Mouse (Mus musculus) midbrain, embryonic 16.5 days (tissue): Measurements from ENCODE around the gene Atp5g3. TPM values are rescaled to one million over a fixed set of nuclear protein-coding genes. Genes with fewer than 3 reads are reported as not detected.
A peak's percentile ranks its signal among the peaks of the same experiment; 100 is the strongest.

Source experiments
- ATAC-seq: fragments of 200-750 bp; cut with Nextera tagmentation; 2 replicates; pipeline ENCODE4 v1.8.0; 2017; ENCODE audit warnings: moderate TSS enrichment
- H3K27ac ChIP-seq: fragments of 300-500 bp; sonication (generic); 2 replicates; pipeline ENCODE4 v1.5.1; 2014; ENCODE audit warnings: mild to moderate bottlenecking, low read length, mixed read lengths
- H3K27me3 ChIP-seq: fragments of 300-500 bp; sonication (generic); 2 replicates; pipeline ENCODE4 v1.6.1; 2014; ENCODE audit warnings: low read depth, low read length, mixed read lengths; ENCODE audit not compliant: control insufficient read depth, insufficient read depth
- H3K36me3 ChIP-seq: fragments of 300-500 bp; sonication (generic); 2 replicates; pipeline ENCODE4 v1.6.1; 2014; ENCODE audit warnings: mild to moderate bottlenecking, low read length, moderate library complexity, mixed read lengths; ENCODE audit not compliant: control insufficient read depth, insufficient read depth
- H3K4me1 ChIP-seq: fragments of 300-500 bp; sonication (generic); 2 replicates; pipeline ENCODE4 v1.6.1; 2014; ENCODE audit warnings: mild to moderate bottlenecking, low read length, mixed read lengths; ENCODE audit not compliant: control insufficient read depth, insufficient read depth
- H3K4me2 ChIP-seq: fragments of 300-500 bp; sonication (generic); 2 replicates; pipeline ENCODE4 v1.6.1; 2014; ENCODE audit warnings: mild to moderate bottlenecking, low read length, mixed read lengths
- H3K4me3 ChIP-seq: fragments of 300-500 bp; sonication (generic); 2 replicates; pipeline ENCODE4 v1.5.1; 2014; ENCODE audit warnings: low read depth, mild to moderate bottlenecking, low read length, moderate library complexity, mixed read lengths
- H3K9ac ChIP-seq: fragments of 300-500 bp; sonication (generic); 2 replicates; pipeline ENCODE4 v1.6.1; 2014; ENCODE audit warnings: low read depth, low read length, mixed read lengths
- H3K9me3 ChIP-seq: fragments of 300-500 bp; sonication (generic); replicated peaks from 2 replicates; pipeline ENCODE4 v1.6.1; 2014; ENCODE audit warnings: mild to moderate bottlenecking, low read length, mixed read lengths; ENCODE audit not compliant: control insufficient read depth, poor library complexity, severe bottlenecking
- WGBS: fragments of 180-500 bp; shearing (Covaris S2); extraction: QIAGEN DNeasy Blood & Tissue Kit; methylation state at CpG from one replicate; pipeline ENCODE4 v1.1.7; 2014; 5-methylcytosine and 5-hydroxymethylcytosine counted together
- polyA plus RNA-seq: library from polyadenylated mRNA; unstranded; fragments of >200 nt; fragmentation: Nextera tagmentation; extraction: Ambion mirVana; gene quantifications from 2 replicates; pipeline ENCODE4 v1.2.1, GENCODE M21; 2015

Gene Atp5g3
- 1,014 and 1,037 TPM in 2 replicates for polyA plus RNA-seq

- Histone ChIP-seq H3K9me3 (no peaks in the 10 kb centered on the region), H3K4me2 (peak within 1 kb of the TSS; percentile 62), H3K4me3 (peak within 1 kb of the TSS; percentile 75), H3K27me3 (no peaks in the 10 kb centered on the region), H3K36me3 (peaks cover 20% of the 10 kb centered on the region), H3K9ac (peak within 1 kb of the TSS; percentile 96), H3K4me1 (peaks cover 8% of the 10 kb centered on the region), H3K27ac (peak within 1 kb of the TSS; percentile 79)
- peak; percentile 95 for ATAC-seq
- under 1% methylated on average over 37 of the region's 38 CpGs for WGBS
Measured at GRCm38 (mm10) chr2:73911175-73911700, at the start of gene Atp5g3. Atp5g3 (minus strand) TSS chr2:73911326.

- no peak overlapping the region for H3K4me3 ChIP-seq
- no peak overlapping the region for H3K9ac ChIP-seq
- no peaks in the 10 kb centered on the region for H3K36me3 ChIP-seq
- no peak overlapping the region for H3K27ac ChIP-seq
- no peak overlapping the region for H3K4me2 ChIP-seq
- no peaks in the 10 kb centered on the region for H3K27me3 ChIP-seq
- H3K9me3 ChIP-seq: no peaks in the 10 kb centered on the region
- WGBS: 68% methylated on average over 6 of the region's 6 CpGs
- no peaks in the 10 kb centered on the region for H3K4me1 ChIP-seq
- ATAC-seq: no peak
Measured at GRCm38 (mm10) chr2:73958342-73958741, 47.2 kb upstream of the Atp5g3 start.

- no peak for ATAC-seq
- H3K4me1 ChIP-seq: no peaks in the 10 kb centered on the region
- H3K9ac ChIP-seq: no peak overlapping the region
- WGBS: 89% methylated on average over 1 of the region's 1 CpGs
- H3K27me3 ChIP-seq: no peaks in the 10 kb centered on the region
- H3K27ac ChIP-seq: no peak overlapping the region
- no peak overlapping the region for H3K4me3 ChIP-seq
- H3K9me3 ChIP-seq: no peaks in the 10 kb centered on the region
- no peaks in the 10 kb centered on the region for H3K36me3 ChIP-seq
- H3K4me2 ChIP-seq: no peak overlapping the region
Measured at GRCm38 (mm10) chr2:73953612-73954011, 42.5 kb upstream of the Atp5g3 start.

- no peaks in the 10 kb centered on the region for H3K27me3 ChIP-seq
- no peak overlapping the region for H3K4me3 ChIP-seq
- H3K4me2 ChIP-seq: no peak overlapping the region
- H3K9ac ChIP-seq: no peak overlapping the region
- 46% methylated on average over 8 of the region's 8 CpGs for WGBS
- no peaks in the 10 kb centered on the region for H3K9me3 ChIP-seq
- no peaks in the 10 kb centered on the region for H3K36me3 ChIP-seq
- no peak for ATAC-seq
- no peaks in the 10 kb centered on the region for H3K4me1 ChIP-seq
- no peak overlapping the region for H3K27ac ChIP-seq
Measured at GRCm38 (mm10) chr2:73952597-73953219, 41.6 kb upstream of the Atp5g3 start.

- Histone ChIP-seq H3K4me2 (no peak overlapping the region), H3K27ac (no peak overlapping the region), H3K27me3 (no peaks in the 10 kb centered on the region), H3K4me3 (no peak overlapping the region), H3K9me3 (no peaks in the 10 kb centered on the region), H3K36me3 (no peaks in the 10 kb centered on the region), H3K4me1 (no peaks in the 10 kb centered on the region), H3K9ac (no peak overlapping the region)
- WGBS: 95% methylated on average over 2 of the region's 2 CpGs
- ATAC-seq: no peak
Measured at GRCm38 (mm10) chr2:73947360-73947759, 36.2 kb upstream of the Atp5g3 start.

GRCm38 (mm10) chr2:73943735-73944134 lies 32.6 kb upstream of the Atp5g3 start:
- no peak overlapping the region for H3K27ac ChIP-seq
- no peak overlapping the region for H3K4me3 ChIP-seq
- H3K9me3 ChIP-seq: no peaks in the 10 kb centered on the region
- H3K9ac ChIP-seq: no peak overlapping the region
- no peaks in the 10 kb centered on the region for H3K4me1 ChIP-seq
- no peaks in the 10 kb centered on the region for H3K27me3 ChIP-seq
- no peaks in the 10 kb centered on the region for H3K36me3 ChIP-seq
- 92% methylated on average over 8 of the region's 8 CpGs for WGBS
- ATAC-seq: no peak
- H3K4me2 ChIP-seq: no peak overlapping the region

GRCm38 (mm10) chr2:73942844-73943243 lies 31.7 kb upstream of the Atp5g3 start:
- no peak overlapping the region for H3K27ac ChIP-seq
- ATAC-seq: no peak
- no peaks in the 10 kb centered on the region for H3K27me3 ChIP-seq
- whole genome bisulfite sequencing: 86% methylated on average over 3 of the region's 3 CpGs
- no peaks in the 10 kb centered on the region for H3K9me3 ChIP-seq
- no peak overlapping the region for H3K4me3 ChIP-seq
- H3K4me1 ChIP-seq: no peaks in the 10 kb centered on the region
- H3K9ac ChIP-seq: no peak overlapping the region
- no peaks in the 10 kb centered on the region for H3K36me3 ChIP-seq
- no peak overlapping the region for H3K4me2 ChIP-seq

GRCm38 (mm10) chr2:73941281-73941680 lies 30.2 kb upstream of the Atp5g3 start:
- 42% methylated on average over 1 of the region's 1 CpGs for WGBS
- ATAC-seq: no peak
- Histone ChIP-seq H3K4me3 (no peak overlapping the region), H3K4me1 (no peaks in the 10 kb centered on the region), H3K9me3 (no peaks in the 10 kb centered on the region), H3K27me3 (no peaks in the 10 kb centered on the region), H3K4me2 (no peak overlapping the region), H3K27ac (no peak overlapping the region), H3K9ac (no peak overlapping the region), H3K36me3 (no peaks in the 10 kb centered on the region)

- H3K4me1 ChIP-seq: no peaks in the 10 kb centered on the region
- WGBS: 82% methylated on average over 7 of the region's 7 CpGs
Measured at GRCm38 (mm10) chr2:73940471-73940870, 29.3 kb upstream of the Atp5g3 start.

More at GRCm38 (mm10) chr2:73940471-73940870, 29.3 kb upstream of the Atp5g3 start:
- no peak for ATAC-seq
- Histone ChIP-seq H3K4me2 (no peak overlapping the region), H3K27ac (no peak overlapping the region), H3K27me3 (no peaks in the 10 kb centered on the region), H3K36me3 (no peaks in the 10 kb centered on the region), H3K9me3 (no peaks in the 10 kb centered on the region), H3K9ac (no peak overlapping the region), H3K4me3 (no peak overlapping the region)
